Mouse (Mus musculus) ovary, postnatal 36 days (tissue): ENCODE measurements around the gene Snrpn.
"Not testable (repeated sequence)": the region's sequence is repeated elsewhere in the genome, so short reads cannot be mapped to it uniquely, and the experiment has no call there.

Experiments
- DNase-seq: peaks from one replicate; pipeline ENCODE4 v3.0.0; 2022; ENCODE audit warnings: low spot score, mixed read lengths

Gene Snrpn

GRCm38 (mm10) chr7:60139742-60140480 lies at the start of gene Snrpn:
Gene Snrpn (minus strand): TSS chr7:60140219.
- no peak for DNase-seq

DNA sequence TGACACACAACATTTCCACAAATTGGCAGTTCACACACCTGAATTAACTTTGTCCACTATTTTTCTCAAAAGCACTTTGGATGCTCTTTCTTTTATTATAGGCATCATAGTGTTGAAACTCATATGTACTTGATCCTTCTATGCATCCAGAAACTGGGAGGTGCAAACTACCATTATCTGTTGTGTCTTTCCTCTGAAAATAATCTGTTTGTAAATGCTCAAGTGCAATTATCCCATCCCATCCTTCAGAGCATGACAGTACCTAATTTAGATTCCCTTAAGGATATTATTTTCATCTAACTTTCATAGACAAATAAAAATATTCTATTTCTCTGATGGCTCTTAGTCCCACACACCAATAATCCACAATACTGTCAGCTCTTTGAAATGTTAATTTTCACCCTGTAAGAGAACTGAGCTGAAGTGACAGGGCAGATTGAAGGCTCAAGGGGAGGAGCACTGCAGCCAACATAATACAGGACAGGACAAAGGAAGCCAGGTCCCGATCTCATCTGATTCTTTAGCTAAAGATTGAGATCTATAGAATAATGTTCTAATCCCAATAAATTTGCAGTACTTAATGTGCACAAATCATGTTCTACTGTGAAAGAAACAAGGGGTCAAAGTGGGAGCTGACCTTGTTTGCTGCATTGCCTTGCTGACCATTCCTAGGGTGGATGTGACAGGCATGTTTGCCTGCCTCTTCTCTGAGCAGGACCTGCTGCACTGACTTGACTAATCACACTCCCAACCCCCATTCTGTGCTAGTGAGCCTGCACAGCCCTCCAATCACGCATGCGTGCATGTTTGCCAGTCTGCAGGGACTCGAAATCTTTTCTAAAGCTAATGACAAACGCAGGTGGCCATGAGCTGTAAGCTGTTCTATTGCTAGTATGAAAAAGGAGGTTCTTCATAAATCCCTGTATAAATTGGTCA lies 30.5 kb upstream of the Snrpn start:
- DNase-seq: no peak

DNA sequence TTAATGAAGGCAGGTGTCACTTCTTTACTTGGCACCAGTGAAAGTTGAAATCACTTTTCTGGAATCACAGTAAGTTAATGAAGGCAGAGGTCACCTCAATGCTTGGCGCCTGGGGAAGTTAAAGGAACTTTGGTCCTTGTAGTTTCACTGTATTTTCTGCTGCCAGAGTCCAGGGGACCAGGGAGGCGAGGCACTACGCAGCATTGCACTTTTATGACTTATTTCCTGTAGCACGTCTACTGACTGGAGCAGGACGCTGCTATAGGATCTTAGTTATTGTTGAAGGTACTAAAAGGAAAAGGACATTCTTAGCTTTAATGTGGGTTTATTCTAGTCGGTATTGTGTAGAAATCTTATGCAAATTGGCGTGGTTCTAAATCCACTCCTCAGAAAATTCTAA lies 14.7 kb downstream of the Snrpn start:
- DNase-seq: no peak

GRCm38 (mm10) chr7:60123086-60123624 lies 16.9 kb downstream of the Snrpn start:
- DNase-seq: not testable (repeated sequence)

DNA sequence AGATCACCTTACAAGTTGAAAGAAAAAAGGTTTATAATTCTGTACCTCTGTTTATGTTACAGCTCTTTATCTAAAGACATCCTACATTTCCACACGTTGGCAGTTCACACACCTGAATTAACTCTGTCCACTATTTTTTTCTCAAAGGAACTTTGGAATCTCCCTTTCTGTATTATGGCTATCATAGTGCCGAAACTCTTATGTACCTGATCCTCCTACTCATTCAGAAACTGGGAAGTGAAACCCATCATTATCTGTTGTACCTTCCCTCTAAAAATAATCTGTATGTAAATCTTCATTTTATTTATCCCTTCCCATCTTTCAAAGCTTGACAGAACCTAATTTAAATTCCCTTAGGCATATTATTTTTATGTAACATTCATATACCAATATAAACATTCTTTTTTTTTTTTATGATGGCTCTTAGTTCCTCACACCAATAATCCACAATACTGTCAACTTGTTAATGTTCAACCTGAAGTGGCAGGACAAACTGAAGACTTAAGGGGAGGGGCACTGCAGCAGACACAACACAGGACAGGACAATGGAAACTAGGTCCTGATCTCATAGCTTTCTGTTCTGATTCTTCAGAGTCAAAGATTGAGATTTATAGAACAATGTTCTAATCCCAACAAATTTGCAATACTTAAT lies 17.5 kb downstream of the Snrpn start:
- DNase-seq: no peak

DNA sequence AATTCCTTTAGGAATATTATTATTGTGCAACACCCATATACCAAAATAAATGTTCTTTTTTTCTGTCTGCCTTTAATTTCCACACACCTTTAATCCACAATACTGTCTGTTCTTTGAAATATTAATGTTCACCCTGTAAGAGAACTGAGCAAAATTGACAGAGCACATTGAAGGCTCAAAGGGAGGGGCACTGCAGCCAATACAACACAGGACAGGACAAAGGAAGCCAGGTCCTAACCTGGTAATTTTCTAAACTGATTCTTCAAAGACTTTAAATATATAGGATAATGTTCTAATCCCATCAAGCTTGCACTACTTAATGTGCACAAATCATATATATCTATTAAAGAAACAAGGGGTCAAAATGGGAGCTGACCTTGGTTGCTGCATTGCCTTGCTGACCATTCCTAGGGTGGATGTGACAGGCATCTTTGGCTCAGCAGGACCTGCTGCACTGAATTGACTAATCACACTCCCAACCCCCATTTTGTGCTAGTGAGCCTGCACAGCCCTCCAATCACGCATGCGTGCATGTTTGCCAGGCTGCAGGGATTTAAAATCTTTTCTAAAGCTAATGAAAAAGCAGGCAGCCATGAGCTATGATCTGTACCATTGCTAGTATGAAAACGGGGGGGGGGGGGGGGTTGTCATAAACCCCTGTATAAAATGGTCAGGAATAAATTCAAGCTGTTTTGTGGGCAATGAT lies 42.7 kb downstream of the Snrpn start:
- no peak for DNase-seq

- no peak for DNase-seq
Observed at GRCm38 (mm10) chr7:60076301-60076700, 63.7 kb downstream of the Snrpn start.

GRCm38 (mm10) chr7:60047481-60048201 lies 92.4 kb downstream of the Snrpn start:
- DNase-seq: no peak

GRCm38 (mm10) chr7:60013186-60013585 lies 126.8 kb downstream of the Snrpn start:
- DNase-seq: no peak

DNA sequence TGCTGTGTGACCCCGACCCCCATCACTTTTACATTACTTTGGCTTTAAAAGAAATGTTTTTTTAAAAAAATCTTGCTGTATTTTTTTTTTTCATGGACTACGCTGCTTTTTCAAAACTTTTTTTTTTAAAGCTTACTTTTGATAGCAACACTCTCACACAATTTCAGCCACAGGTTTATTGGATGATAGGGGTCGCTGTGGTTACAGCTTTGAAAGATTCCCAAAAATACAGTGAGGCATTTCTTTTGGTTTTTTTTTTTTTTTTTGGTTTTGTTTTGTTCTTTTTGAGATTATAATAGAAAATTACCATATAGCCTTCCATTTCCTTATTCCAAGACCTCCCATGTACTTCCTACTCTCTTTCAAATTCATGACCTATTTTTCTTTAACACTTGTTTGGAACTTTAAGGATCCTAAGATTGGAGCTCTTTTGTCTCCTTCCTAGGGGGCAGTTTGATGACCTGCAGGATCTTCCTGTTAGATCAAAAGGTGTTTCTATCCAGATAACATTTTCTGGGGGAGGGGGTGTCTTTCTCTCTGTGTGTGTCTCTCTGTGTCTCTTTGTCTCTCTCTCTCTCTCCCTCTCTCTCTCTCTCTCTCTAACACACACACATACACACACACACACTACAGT lies 132.2 kb downstream of the Snrpn start:
- no peak for DNase-seq

DNA sequence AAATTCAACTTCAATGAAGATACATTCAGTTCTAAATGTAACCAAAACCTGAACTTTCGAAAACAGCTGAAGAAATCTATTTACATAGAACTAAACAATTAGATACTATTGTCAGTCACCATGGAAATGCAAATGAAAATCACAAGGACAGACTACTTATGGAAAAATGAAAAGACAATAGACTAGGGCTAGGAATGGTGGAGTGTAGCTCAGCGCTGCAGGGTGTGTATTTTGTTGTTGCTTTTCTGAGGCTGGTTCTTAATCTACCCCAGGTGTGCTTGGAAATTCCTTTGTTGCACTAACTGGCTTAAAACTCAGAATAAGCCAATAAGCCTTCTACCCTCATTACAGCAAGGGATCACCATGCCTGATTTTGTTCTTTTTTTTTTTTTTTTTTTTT lies 133.8 kb downstream of the Snrpn start:
- no peak for DNase-seq

GRCm38 (mm10) chr7:60004606-60005330 lies 135.3 kb downstream of the Snrpn start, which contains the start of the genes Snurf and Gm38393:
Gene Snurf (minus strand): TSS chr7:60005049.
Gene Gm38393 (minus strand): TSS chr7:60005064.
- peak; percentile 54 for DNase-seq

GRCm38 (mm10) chr7:60003921-60004605 lies 136.0 kb downstream of the Snrpn start:
- peak; percentile 12 for DNase-seq

DNA sequence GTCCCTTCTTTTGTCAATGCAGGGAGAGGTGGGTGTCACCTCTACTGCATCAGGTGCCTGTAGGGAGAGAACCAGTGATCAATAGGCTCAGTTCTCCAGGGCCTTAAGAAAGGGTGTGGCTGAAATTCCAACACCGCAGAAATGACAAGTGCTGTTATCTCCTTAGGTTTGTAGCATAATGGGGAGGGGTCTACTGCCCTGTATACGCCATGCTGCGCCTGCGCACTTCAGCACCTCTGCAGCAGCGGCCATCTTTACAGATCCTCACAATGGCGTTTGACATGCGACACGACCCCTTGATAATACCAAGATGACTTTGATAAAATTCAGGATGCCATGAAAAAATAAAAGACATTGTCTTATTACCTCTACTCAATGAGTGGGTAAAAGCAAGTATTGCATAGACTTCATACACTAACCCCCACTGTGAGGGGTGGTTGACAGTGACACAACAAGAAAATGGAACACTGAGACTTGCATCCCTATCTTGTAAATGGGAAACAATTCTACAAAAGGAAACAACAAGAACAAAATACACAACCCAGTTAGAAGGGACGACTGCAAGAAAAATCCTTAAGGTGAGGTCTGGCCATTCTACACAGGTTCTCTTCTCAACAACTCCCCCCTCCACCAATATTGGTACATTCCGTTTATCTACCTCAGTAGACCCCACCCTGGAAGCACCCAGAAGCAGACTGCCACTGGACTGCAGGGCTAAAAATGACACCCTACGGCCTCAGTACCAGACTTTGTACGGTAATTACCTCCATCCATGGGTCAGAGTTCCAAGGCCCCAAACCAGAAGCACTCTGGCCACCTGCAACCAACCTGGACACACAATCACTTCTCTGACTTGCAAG lies 136.8 kb downstream of the Snrpn start:
- DNase-seq: no peak

- DNase-seq: no peak
Observed at GRCm38 (mm10) chr7:59978646-59979045, 161.4 kb downstream of the Snrpn start.
